Mouse (Mus musculus): ENCODE data around the gene Gm7030. TPM values are rescaled to one million over a fixed set of nuclear protein-coding genes. Genes with fewer than 3 reads are reported as not detected.

Gene Gm7030
- polyA plus RNA-seq, 1 experiment from 2014 or later = not detected

GRCm38 (mm10) chr17:36060829-36061228, 68.4 kb downstream of the Gm7030 start:
- no peak for ATAC-seq (replicated peaks; ENCODE audit: insufficient number of reproducible peaks, low FRiP score, low TSS enrichment)
- no peak overlapping the region for H3K27ac ChIP-seq (ENCODE audit: low read depth, low read length)
- H3K9me3 ChIP-seq (replicated peaks; ENCODE audit: control insufficient read depth, low read length) = no peaks in the 10 kb centered on the region
- no peaks in the 10 kb centered on the region for H3K4me1 ChIP-seq (ENCODE audit: control insufficient read depth, insufficient read depth, low read length)
- no peak overlapping the region for H3K9ac ChIP-seq (ENCODE audit: low read depth, low read length)
- 24% methylated on average over 2 of the region's 2 CpGs for WGBS (ENCODE audit: insufficient replicate concordance)
- no peak overlapping the region for H3K4me3 ChIP-seq (ENCODE audit: low read depth, low read length)
- no peak overlapping the region for H3K4me2 ChIP-seq
- no peaks in the 10 kb centered on the region for H3K36me3 ChIP-seq (ENCODE audit: control insufficient read depth, insufficient read depth, low read length)
- no peaks in the 10 kb centered on the region for H3K27me3 ChIP-seq (ENCODE audit: control insufficient read depth, insufficient read depth, low read length)

Other genes with a start within 250 kb of the Gm7030 start
- gene Dhx16, start 249.6 kb downstream of the Gm7030 start, polyA plus RNA-seq (2014; fragmentation: Nextera tagmentation; extraction: Ambion mirVana) = 23.8 and 25.9 TPM in 2 replicates
- 22.2 and 26.7 TPM in 2 replicates for gene 2310061I04Rik, start 232.0 kb downstream of the Gm7030 start, polyA plus RNA-seq (2014; fragmentation: Nextera tagmentation; extraction: Ambion mirVana)
- gene Atat1, start 219.3 kb downstream of the Gm7030 start, polyA plus RNA-seq (2014; fragmentation: Nextera tagmentation; extraction: Ambion mirVana) = 64.0 and 65.4 TPM in 2 replicates
- gene Mrps18b, start 213.0 kb downstream of the Gm7030 start, polyA plus RNA-seq (2014; fragmentation: Nextera tagmentation; extraction: Ambion mirVana) = 77.7 and 83.9 TPM in 2 replicates
- gene Ppp1r10, start 213.0 kb downstream of the Gm7030 start, polyA plus RNA-seq (2014; fragmentation: Nextera tagmentation; extraction: Ambion mirVana) = 26.9 and 27.2 TPM in 2 replicates
- 74.2 and 91.7 TPM in 2 replicates for gene Abcf1, start 159.7 kb downstream of the Gm7030 start, polyA plus RNA-seq (2014; fragmentation: Nextera tagmentation; extraction: Ambion mirVana)
- gene Gnl1, start 149.6 kb downstream of the Gm7030 start, polyA plus RNA-seq (2014; fragmentation: Nextera tagmentation; extraction: Ambion mirVana) = 26.1 and 29.1 TPM in 2 replicates
- gene Prr3, start 149.2 kb downstream of the Gm7030 start, polyA plus RNA-seq (2014; fragmentation: Nextera tagmentation; extraction: Ambion mirVana) = 17.4 TPM in 2 replicates
- 2.9 and 3.1 TPM in 2 replicates for gene H2-T24, start 108.9 kb downstream of the Gm7030 start, polyA plus RNA-seq (2014; fragmentation: Nextera tagmentation; extraction: Ambion mirVana)
- gene H2-T23, start 96.6 kb downstream of the Gm7030 start, polyA plus RNA-seq (2014; fragmentation: Nextera tagmentation; extraction: Ambion mirVana) = 2.0 and 3.1 TPM in 2 replicates
- gene H2-T22, start 86.7 kb downstream of the Gm7030 start, polyA plus RNA-seq (2014; fragmentation: Nextera tagmentation; extraction: Ambion mirVana) = 6.7 and 7.3 TPM in 2 replicates
- gene Gm6034, start 86.5 kb downstream of the Gm7030 start, polyA plus RNA-seq (2014; fragmentation: Nextera tagmentation; extraction: Ambion mirVana) = not detected in 2 replicates
- gene Gm11127, start 71.1 kb downstream of the Gm7030 start, polyA plus RNA-seq (2014; fragmentation: Nextera tagmentation; extraction: Ambion mirVana) = not detected in 2 replicates
- not detected in 2 replicates for gene Gm19684, start 7.7 kb downstream of the Gm7030 start, polyA plus RNA-seq (2014; fragmentation: Nextera tagmentation; extraction: Ambion mirVana)
- gene Gm8909, start 39.1 kb upstream of the Gm7030 start, polyA plus RNA-seq (2014; fragmentation: Nextera tagmentation; extraction: Ambion mirVana) = not detected in 2 replicates
- gene H2-T3, start 60.9 kb upstream of the Gm7030 start, polyA plus RNA-seq (2014; fragmentation: Nextera tagmentation; extraction: Ambion mirVana) = not detected in 2 replicates
- gene Rpp21, start 128.6 kb upstream of the Gm7030 start, polyA plus RNA-seq (2014; fragmentation: Nextera tagmentation; extraction: Ambion mirVana) = 97.9 and 100 TPM in 2 replicates
- 9.1 and 9.6 TPM in 2 replicates for gene Trim39, start 142.8 kb upstream of the Gm7030 start, polyA plus RNA-seq (2014; fragmentation: Nextera tagmentation; extraction: Ambion mirVana)
- not detected in 2 replicates for gene H2-M10.2, start 157.1 kb upstream of the Gm7030 start, polyA plus RNA-seq (2014; fragmentation: Nextera tagmentation; extraction: Ambion mirVana)
- not detected in 2 replicates for gene H2-M10.1, start 196.7 kb upstream of the Gm7030 start, polyA plus RNA-seq (2014; fragmentation: Nextera tagmentation; extraction: Ambion mirVana)
- not detected in 2 replicates for gene H2-M10.3, start 239.0 kb upstream of the Gm7030 start, polyA plus RNA-seq (2014; fragmentation: Nextera tagmentation; extraction: Ambion mirVana)

Data from heart, embryonic 11.5 days (tissue).